Mouse (Mus musculus) ES-E14 (cell line): ENCODE data around the gene Acp7. TPM values are rescaled to one million over a fixed set of nuclear protein-coding genes. Genes with fewer than 3 reads are reported as not detected.

ENCODE experiments used
- DNase-seq: peaks from one replicate; pipeline ENCODE4 v3.0.0-alpha.2; 2013; ENCODE audit warnings: low read depth, low spot score
- H3K27ac ChIP-seq: 2 replicates; pipeline ENCODE4 v1.5.1; 2012; ENCODE audit warnings: low read depth, mild to moderate bottlenecking, low read length, moderate library complexity, mixed read lengths; ENCODE audit not compliant: poor library complexity, insufficient read depth, severe bottlenecking
- H3K36me3 ChIP-seq: 2 replicates; pipeline ENCODE4 v1.6.1; 2012; ENCODE audit warnings: mild to moderate bottlenecking, low read length, moderate library complexity, mixed read lengths; ENCODE audit not compliant: control insufficient read depth, poor library complexity, insufficient read depth, severe bottlenecking
- H3K4me1 ChIP-seq, 2 experiments: fragments of 150-350 bp in 1 of 2; sonication (generic) in 1 of 2; 2 replicates each; pipeline ENCODE4 v1.6.1; 2012; ENCODE audit warnings: low read length in 2 of 2, mild to moderate bottlenecking in 1 of 2, mixed read lengths in 1 of 2; ENCODE audit not compliant: control insufficient read depth in 2 of 2, insufficient read depth in 2 of 2, poor library complexity in 1 of 2
- H3K4me3 ChIP-seq, 2 experiments: fragments of 150-350 bp in 1 of 2; sonication (generic) in 1 of 2; 2 replicates each; pipeline ENCODE4 v1.5.1; 2012; ENCODE audit warnings: low read length in 2 of 2, low read depth in 1 of 2, mild to moderate bottlenecking in 1 of 2, mixed read lengths in 1 of 2; ENCODE audit not compliant: insufficient read depth in 1 of 2, poor library complexity in 1 of 2, severe bottlenecking in 1 of 2
- H3K9ac ChIP-seq: 2 replicates; pipeline ENCODE4 v1.6.1; 2012; ENCODE audit warnings: low read depth, mild to moderate bottlenecking, low read length, mixed read lengths; ENCODE audit not compliant: poor library complexity, insufficient read depth, severe bottlenecking
- H3K9me3 ChIP-seq: fragments of 150-350 bp; sonication (generic); 2 replicates; pipeline ENCODE4 v1.6.1; 2012; ENCODE audit warnings: low read depth, mild to moderate bottlenecking, low read length; ENCODE audit not compliant: control insufficient read depth, insufficient read depth
- CHD2 ChIP-seq: IDR thresholded peaks from 2 replicates; pipeline ENCODE4 v1.6.1; 2014; ENCODE audit warnings: mild to moderate bottlenecking, low read depth, low read length, inconsistent platforms
- HCFC1 ChIP-seq: IDR thresholded peaks from 2 replicates; pipeline ENCODE4 v1.6.1; 2012; ENCODE audit warnings: low read length, inconsistent platforms, borderline replicate concordance; ENCODE audit not compliant: insufficient read depth
- MAFK ChIP-seq: IDR thresholded peaks from 2 replicates; pipeline ENCODE4 v1.6.1; 2014; ENCODE audit warnings: mild to moderate bottlenecking, low read depth, low read length, inconsistent platforms; ENCODE audit not compliant: insufficient read depth
- ZC3H11A ChIP-seq: IDR thresholded peaks from 2 replicates; pipeline ENCODE4 v1.6.1; 2012; ENCODE audit warnings: low read depth, mild to moderate bottlenecking, inconsistent platforms, low read length, borderline replicate concordance
- ZNF384 ChIP-seq: IDR thresholded peaks from 2 replicates; pipeline ENCODE4 v1.6.1; 2012; ENCODE audit warnings: low read depth, low read length, inconsistent platforms
- in situ Hi-C, 2 experiments: fragments of 600-800 bp; cut with MboI; formaldehyde crosslinking; loops; one replicate each; pipeline ENCODE4 v1.15.1; 2025; ENCODE audit warnings: low sequenced_read_pairs in 2 of 2, inconsistent platforms in 1 of 2; ENCODE audit not compliant: unreplicated experiment in 2 of 2
- total RNA-seq: library from RNA; depleted of rRNA; stranded (reverse); fragments of 300-350 nt; gene quantifications from 2 replicates; pipeline ENCODE4 v1.2.3, GENCODE M21; 2012

The Acp7 gene
- total RNA-seq, 1 experiment = 2.5 TPM

DNA sequence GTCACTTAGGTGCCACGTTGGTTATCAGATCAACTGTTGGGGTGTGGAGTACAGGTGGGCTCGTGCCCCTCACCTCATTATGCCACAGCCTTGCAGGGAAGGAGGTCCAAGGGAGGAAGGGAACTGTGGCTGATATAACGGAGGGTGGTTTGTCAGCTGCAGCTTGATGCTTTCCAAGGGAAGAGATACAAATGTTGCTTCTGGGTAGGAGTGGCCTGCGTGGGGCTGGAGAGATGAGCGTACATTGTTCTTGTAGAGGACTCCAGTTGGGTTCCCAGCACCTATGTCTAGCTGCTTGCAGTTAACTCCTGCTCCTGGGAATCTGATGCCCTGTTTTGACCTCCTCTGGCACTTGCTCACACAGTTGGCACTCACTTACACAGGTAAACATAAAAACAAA is 28.0 kb downstream of the Acp7 start:
- Histone ChIP-seq H3K27ac (no peak overlapping the region), H3K4me3 (no peak overlapping the region), H3K4me1 (peaks cover 1 to 2% of the 10 kb centered on the region in 2 experiments; a peak in 2 of 4 replicates), H3K36me3 (no peaks in the 10 kb centered on the region), H3K9me3 (no peaks in the 10 kb centered on the region), H3K9ac (no peak overlapping the region)
- in situ Hi-C loops = loop anchor here (10.0 kb wide), 2 partner anchors 122 to 168 kb away; partner anchors contain the start of gene Gmfg (in 1 of the 2)
- TF ChIP-seq CHD2 = no peak
- no peak for TF ChIP-seq ZC3H11A
- TF ChIP-seq MAFK = no peak
- no peak for TF ChIP-seq HCFC1
- TF ChIP-seq ZNF384 = no peak
- no peak for DNase-seq

DNA sequence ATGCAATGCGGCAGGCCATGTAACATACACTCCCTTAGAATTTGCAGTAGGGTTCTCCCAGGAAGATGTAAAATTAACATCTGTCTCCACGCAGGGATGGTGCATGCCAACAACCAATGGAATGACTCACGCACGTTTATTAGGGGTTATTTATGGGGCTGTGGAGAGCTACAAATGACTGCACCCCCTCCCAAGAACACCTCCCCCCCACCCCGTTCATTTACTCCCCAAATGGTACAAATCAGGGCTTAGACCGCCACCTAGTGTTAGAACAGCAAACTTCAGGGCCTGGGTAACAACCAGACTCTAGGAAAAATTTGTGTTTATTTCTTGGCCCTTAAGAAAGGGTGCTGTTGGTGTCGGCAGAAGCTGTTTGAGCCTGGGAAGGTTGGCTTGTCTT is 29.5 kb downstream of the Acp7 start:
- no peak overlapping the region for H3K9ac ChIP-seq
- H3K9me3 ChIP-seq = no peaks in the 10 kb centered on the region
- in situ Hi-C loops = loop anchor here (10.0 kb wide), 2 partner anchors 123 to 167 kb away; partner anchors contain the start of gene Gmfg (in 1 of the 2)
- peaks cover 1 to 2% of the 10 kb centered on the region in 2 experiments; a peak in 2 of 4 replicates for H3K4me1 ChIP-seq
- peak; percentile 45; the same call in 1 of the 2 replicates for TF ChIP-seq ZC3H11A
- no peak for TF ChIP-seq CHD2
- no peaks in the 10 kb centered on the region for H3K36me3 ChIP-seq
- no peak overlapping the region for H3K27ac ChIP-seq
- H3K4me3 ChIP-seq = no peak overlapping the region
- peak; percentile 58 for DNase-seq

- Histone ChIP-seq H3K36me3 (no peaks in the 10 kb centered on the region), H3K4me3 (no peak overlapping the region), H3K27ac (no peak overlapping the region), H3K9ac (no peak overlapping the region), H3K9me3 (no peaks in the 10 kb centered on the region), H3K4me1 (peaks cover 1 to 5% of the 10 kb centered on the region in 2 experiments; a peak in 3 of 4 replicates)
- TF ChIP-seq MAFK = no peak
- TF ChIP-seq ZC3H11A = peak; percentile 72; the same call in 1 of the 2 replicates
- in situ Hi-C loops = loop anchor here (10.0 kb wide), 2 partner anchors 124 to 166 kb away; partner anchors contain the start of gene Gmfg (in 1 of the 2)
- DNase-seq = peak; percentile 74
Observed at GRCm38 (mm10) chr7:28601029-28601428, 30.1 kb downstream of the Acp7 start.

GRCm38 (mm10) chr7:28598951-28599350 is 32.2 kb downstream of the Acp7 start:
- H3K4me3 ChIP-seq = no peak overlapping the region
- H3K4me1 ChIP-seq = peaks cover 8 to 19% of the 10 kb centered on the region in 2 experiments; a peak in 3 of 4 replicates
- no peak overlapping the region; the same call in 1 of the 2 replicates for H3K9ac ChIP-seq
- DNase-seq = no peak
- peaks cover 7% of the 10 kb centered on the region; the same call in 1 of the 2 replicates for H3K36me3 ChIP-seq
- H3K27ac ChIP-seq = no peak overlapping the region
- H3K9me3 ChIP-seq = no peaks in the 10 kb centered on the region
- in situ Hi-C loops = no loop called here
- TF ChIP-seq MAFK (no peak), HCFC1 (no peak), ZNF384 (no peak), CHD2 (no peak), ZC3H11A (no peak)

DNA sequence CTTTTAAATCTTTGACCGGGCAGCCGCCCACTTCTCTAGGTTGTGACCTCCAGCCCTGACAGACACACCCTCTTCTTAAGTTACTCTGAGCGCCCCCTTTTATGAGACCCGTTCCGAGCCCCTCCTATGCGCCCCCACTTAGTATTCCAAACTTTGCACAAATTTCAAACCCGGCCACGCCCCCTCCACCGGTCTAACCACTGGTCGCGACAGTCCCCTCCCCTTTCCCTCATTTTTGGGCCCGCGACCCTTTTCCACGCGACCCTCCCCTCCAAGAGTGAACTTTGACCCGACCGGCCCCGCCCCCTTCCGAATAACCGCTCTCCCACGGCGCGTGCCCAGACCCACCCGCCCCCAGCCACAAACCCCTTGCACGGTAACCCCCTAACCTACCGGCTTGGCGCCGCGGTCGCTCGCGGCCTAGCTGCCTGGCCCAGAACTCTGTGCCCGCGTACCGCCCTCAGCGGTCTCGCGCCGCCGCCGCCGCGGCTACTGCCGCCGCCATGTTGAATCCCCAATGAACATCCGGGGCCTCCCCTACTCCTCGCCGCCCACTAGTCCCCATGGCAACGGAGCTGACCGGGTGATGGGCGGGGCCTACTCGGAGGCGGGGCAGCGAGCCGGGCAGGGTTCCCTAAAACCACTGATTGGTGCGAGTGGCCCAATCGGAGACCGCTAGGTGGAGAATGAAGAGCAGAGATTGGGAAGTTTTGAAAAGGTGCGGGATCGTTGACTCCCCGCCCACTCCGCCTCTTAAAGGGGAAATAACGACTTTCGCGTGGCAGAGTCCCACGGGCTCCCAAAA is 33.3 kb downstream of the Acp7 start, which contains the start of the genes Samd4b and Pak4:
Gene Samd4b (minus strand): TSS at position 503 of the 805 bp plus-strand sequence.
Gene Pak4 (minus strand): TSS at position 544 of the 805 bp plus-strand sequence.
- no peak for TF ChIP-seq HCFC1
- no peak for TF ChIP-seq ZC3H11A
- no peak; the same call in 1 of the 2 replicates for TF ChIP-seq CHD2
- no peak for TF ChIP-seq MAFK
- TF ChIP-seq ZNF384 = no peak
- peak within 1 kb of the TSS; percentile 88 for H3K9ac ChIP-seq
- DNase-seq = peak; percentile 97
- H3K4me3 ChIP-seq = peak within 1 kb of the TSS; percentile 78 to 94
- peaks cover 7% of the 10 kb centered on the region; the same call in 1 of the 2 replicates for H3K36me3 ChIP-seq
- H3K9me3 ChIP-seq = no peaks in the 10 kb centered on the region
- in situ Hi-C loops = no loop called here
- peak within 1 kb of the TSS; percentile 91 for H3K27ac ChIP-seq
- H3K4me1 ChIP-seq = peaks cover 15 to 28% of the 10 kb centered on the region in 2 experiments
